In genomic region chr12:38793076-38793475, GRCm38 (mm10) we compare ENCODE assay signal across 15 mouse cellular contexts. TPM values are rescaled to one million over a fixed set of nuclear protein-coding genes. Genes with fewer than 3 reads are reported as not detected.
"Had no signal": no experiment of that assay in that cellular context is flagged by ENCODE, and none has a peak within 500 bp of the region (broad histone marks: within the 10 kb centered on the region; RNA-seq: fewer than 3 reads in every experiment).

No protein-coding gene starts in this region.

- DNase-seq: lung, embryonic 14.5 days; lung, postnatal 10 days; right cerebral cortex, postnatal 25 days; right cerebral cortex, postnatal 4 days; spleen, adult 18-20 months; thymus, adult 18-20 months; thymus, postnatal 14 days; thymus, postnatal 36 days had no signal

- H3K4me1 ChIP-seq: liver, embryonic 15.5 days; midbrain, embryonic 10.5 days had no signal

- H3K27ac ChIP-seq: liver, embryonic 15.5 days; midbrain, embryonic 10.5 days; midbrain, embryonic 12.5 days; neural tube, embryonic 13.5 days; neural tube, embryonic 15.5 days had no signal

- H3K4me3 ChIP-seq: liver, embryonic 15.5 days; midbrain, embryonic 10.5 days; midbrain, embryonic 12.5 days; myocyte; neural tube, embryonic 13.5 days; neural tube, embryonic 15.5 days had no signal

RNA-seq across cellular contexts. Expression of gene Etv1, which starts 13.9 kb away (rescaled TPM):
- total RNA-seq: megakaryocyte-erythroid progenitor cell, adult 5-6 weeks had no signal
